Mouse (Mus musculus) stomach, embryonic 16.5 days (tissue): ENCODE results near the gene Olfr1176. TPM values are rescaled to one million over a fixed set of nuclear protein-coding genes. Genes with fewer than 3 reads are reported as not detected.

ENCODE experiments used
- ATAC-seq: fragments of 200-750 bp; cut with Nextera tagmentation; 2 replicates; pipeline ENCODE4 v1.8.0; 2017; ENCODE audit warnings: moderate number of reproducible peaks, moderate TSS enrichment; ENCODE audit not compliant: insufficient read depth, low FRiP score
- H3K27ac ChIP-seq: fragments of 300-500 bp; sonication (generic); 2 replicates; pipeline ENCODE4 v1.5.1; 2014; ENCODE audit warnings: low read length
- H3K27me3 ChIP-seq: fragments of 300-500 bp; sonication (generic); 2 replicates; pipeline ENCODE4 v1.6.1; 2014; ENCODE audit warnings: low read length, control low read depth, mixed read lengths; ENCODE audit not compliant: control insufficient read depth, insufficient read depth
- H3K36me3 ChIP-seq: fragments of 300-500 bp; sonication (generic); 2 replicates; pipeline ENCODE4 v1.6.1; 2014; ENCODE audit warnings: low read length; ENCODE audit not compliant: control insufficient read depth, insufficient read depth
- H3K4me1 ChIP-seq: fragments of 300-500 bp; sonication (generic); 2 replicates; pipeline ENCODE4 v1.6.1; 2014; ENCODE audit warnings: low read length, control low read depth, mixed read lengths; ENCODE audit not compliant: control insufficient read depth, insufficient read depth
- H3K4me2 ChIP-seq: fragments of 300-500 bp; sonication (generic); 2 replicates; pipeline ENCODE4 v1.6.1; 2014; ENCODE audit warnings: low read depth, low read length, mixed read lengths
- H3K4me3 ChIP-seq: fragments of 300-500 bp; sonication (generic); replicated peaks from 2 replicates; pipeline ENCODE4 v1.5.1; 2014; ENCODE audit warnings: mild to moderate bottlenecking, low read length
- H3K9ac ChIP-seq: fragments of 300-500 bp; sonication (generic); 2 replicates; pipeline ENCODE4 v1.6.1; 2014; ENCODE audit warnings: low read length
- H3K9me3 ChIP-seq: fragments of 300-500 bp; sonication (generic); replicated peaks from 2 replicates; pipeline ENCODE4 v1.6.1; 2016; ENCODE audit warnings: low read length, control low read depth; ENCODE audit not compliant: control insufficient read depth
- WGBS: fragments of 180-500 bp; shearing (Covaris S2); extraction: QIAGEN DNeasy Blood & Tissue Kit; methylation state at CpG from one replicate; pipeline ENCODE4 v1.1.7; 2014; 5-methylcytosine and 5-hydroxymethylcytosine counted together
- polyA plus RNA-seq: library from polyadenylated mRNA; unstranded; fragments of >200 nt; fragmentation: Nextera tagmentation; extraction: Ambion mirVana; gene quantifications from 2 replicates; pipeline ENCODE4 v1.2.1, GENCODE M21; 2015

Olfr1176 gene
- not detected in 2 replicates for polyA plus RNA-seq

GRCm38 (mm10) chr2:88336421-88336820 lies at the start of gene Olfr1176:
Gene Olfr1176, plus strand, starts transcription at chr2:88336721.
- 52% methylated on average over 1 of the region's 1 CpGs for WGBS
- no peak for ATAC-seq

GRCm38 (mm10) chr2:88315035-88315434 lies 21.5 kb upstream of the Olfr1176 start, which contains the start of gene Olfr1174-ps:
Gene Olfr1174-ps, minus strand, starts transcription at chr2:88315135.
- Histone ChIP-seq H3K27ac (no peak within 1 kb of the TSS), H3K9me3 (no peaks in the 10 kb centered on the region), H3K36me3 (no peaks in the 10 kb centered on the region), H3K9ac (no peak within 1 kb of the TSS), H3K4me1 (no peaks in the 10 kb centered on the region), H3K27me3 (no peaks in the 10 kb centered on the region), H3K4me2 (no peak within 1 kb of the TSS), H3K4me3 (no peak within 1 kb of the TSS)
- 90% methylated on average over 4 of the region's 4 CpGs for WGBS
- ATAC-seq, result no peak

More at GRCm38 (mm10) chr2:88336421-88336820, at the start of gene Olfr1176:
- Histone ChIP-seq H3K4me1 (no peaks in the 10 kb centered on the region), H3K9me3 (no peaks in the 10 kb centered on the region), H3K36me3 (no peaks in the 10 kb centered on the region), H3K27me3 (no peaks in the 10 kb centered on the region), H3K4me3 (no peak within 1 kb of the TSS), H3K9ac (no peak within 1 kb of the TSS), H3K27ac (no peak within 1 kb of the TSS), H3K4me2 (no peak within 1 kb of the TSS)

- H3K9me3 ChIP-seq, result no peaks in the 10 kb centered on the region
- H3K27ac ChIP-seq, result no peak within 1 kb of the TSS
- H3K4me1 ChIP-seq, result no peaks in the 10 kb centered on the region
- 77% methylated on average over 2 of the region's 2 CpGs for WGBS
- no peak within 1 kb of the TSS for H3K9ac ChIP-seq
- no peaks in the 10 kb centered on the region for H3K27me3 ChIP-seq
- H3K4me2 ChIP-seq, result no peak within 1 kb of the TSS
- ATAC-seq, result no peak
- no peaks in the 10 kb centered on the region for H3K36me3 ChIP-seq
- no peak within 1 kb of the TSS for H3K4me3 ChIP-seq
Observed at GRCm38 (mm10) chr2:88327115-88327514, 9.4 kb upstream of the Olfr1176 start, which contains the start of gene Olfr1175-ps. Gene Olfr1175-ps, minus strand, starts transcription at chr2:88327215.

GRCm38 (mm10) chr2:88346392-88346791 lies 9.9 kb downstream of the Olfr1176 start, which contains the start of gene Olfr1177-ps:
Gene Olfr1177-ps, minus strand, starts transcription at chr2:88346492.
- Histone ChIP-seq H3K9me3 (no peaks in the 10 kb centered on the region), H3K27me3 (no peaks in the 10 kb centered on the region), H3K4me3 (no peak within 1 kb of the TSS), H3K4me1 (no peaks in the 10 kb centered on the region), H3K9ac (no peak within 1 kb of the TSS), H3K4me2 (no peak within 1 kb of the TSS), H3K36me3 (no peaks in the 10 kb centered on the region), H3K27ac (no peak within 1 kb of the TSS)
- ATAC-seq, result no peak
- 73% methylated on average over 1 of the region's 1 CpGs for WGBS

- H3K9ac ChIP-seq, result no peak overlapping the region
- no peaks in the 10 kb centered on the region for H3K36me3 ChIP-seq
- WGBS, result 2% methylated on average over 2 of the region's 2 CpGs
Observed at GRCm38 (mm10) chr2:88356304-88356703, 19.8 kb downstream of the Olfr1176 start.

GRCm38 (mm10) chr2:88386762-88387161 lies 50.2 kb downstream of the Olfr1176 start, which contains the start of gene Olfr1178:
Gene Olfr1178, plus strand, starts transcription at chr2:88387062.
- Histone ChIP-seq H3K9ac (no peak within 1 kb of the TSS), H3K27me3 (no peaks in the 10 kb centered on the region), H3K36me3 (no peaks in the 10 kb centered on the region), H3K4me1 (no peaks in the 10 kb centered on the region), H3K9me3 (no peaks in the 10 kb centered on the region), H3K4me2 (no peak within 1 kb of the TSS), H3K4me3 (no peak within 1 kb of the TSS), H3K27ac (no peak within 1 kb of the TSS)
- WGBS, result 83% methylated on average over 1 of the region's 1 CpGs
- ATAC-seq, result no peak

More at GRCm38 (mm10) chr2:88356304-88356703, 19.8 kb downstream of the Olfr1176 start:
- Histone ChIP-seq H3K4me3 (no peak overlapping the region), H3K4me1 (no peaks in the 10 kb centered on the region), H3K27ac (no peak overlapping the region), H3K27me3 (no peaks in the 10 kb centered on the region), H3K4me2 (no peak overlapping the region), H3K9me3 (no peaks in the 10 kb centered on the region)
- ATAC-seq, result no peak

Other genes with a start within 250 kb of the Olfr1176 start
- gene Olfr1164, start 242.8 kb upstream of the Olfr1176 start, polyA plus RNA-seq, result not detected in 2 replicates
- gene Olfr1166, start 208.4 kb upstream of the Olfr1176 start, polyA plus RNA-seq, result not detected in 2 replicates
- not detected in 2 replicates for gene Olfr1167, start 181.5 kb upstream of the Olfr1176 start, polyA plus RNA-seq
- not detected in 2 replicates for gene Olfr1168, start 154.8 kb upstream of the Olfr1176 start, polyA plus RNA-seq
- gene Olfr1170, start 108.4 kb upstream of the Olfr1176 start, polyA plus RNA-seq, result not detected in 2 replicates
- not detected in 2 replicates for gene Olfr1173, start 56.8 kb upstream of the Olfr1176 start, polyA plus RNA-seq
- gene Olfr1174-ps, start 21.6 kb upstream of the Olfr1176 start, polyA plus RNA-seq, result not detected in 2 replicates
- gene Olfr1175-ps, start 9.5 kb upstream of the Olfr1176 start, polyA plus RNA-seq, result not detected in 2 replicates
- not detected in 2 replicates for gene Olfr1177-ps, start 9.8 kb downstream of the Olfr1176 start, polyA plus RNA-seq
- not detected in 2 replicates for gene Olfr1178, start 50.3 kb downstream of the Olfr1176 start, polyA plus RNA-seq
- not detected in 2 replicates for gene Olfr1179, start 69.7 kb downstream of the Olfr1176 start, polyA plus RNA-seq
- gene Olfr1180, start 82.4 kb downstream of the Olfr1176 start, polyA plus RNA-seq, result not detected in 2 replicates
- gene Olfr1181, start 89.5 kb downstream of the Olfr1176 start, polyA plus RNA-seq, result not detected in 2 replicates
- gene Gm13757, start 112.4 kb downstream of the Olfr1176 start, polyA plus RNA-seq, result not detected in 2 replicates
- not detected in 2 replicates for gene Olfr1183, start 118.1 kb downstream of the Olfr1176 start, polyA plus RNA-seq
- gene Olfr1184, start 146.9 kb downstream of the Olfr1176 start, polyA plus RNA-seq, result not detected in 2 replicates
- gene Olfr1185-ps1, start 156.6 kb downstream of the Olfr1176 start, polyA plus RNA-seq, result not detected in 2 replicates
- not detected in 2 replicates for gene Olfr1186, start 181.8 kb downstream of the Olfr1176 start, polyA plus RNA-seq
- gene Olfr1188, start 220.2 kb downstream of the Olfr1176 start, polyA plus RNA-seq, result not detected in 2 replicates
- not detected in 2 replicates for gene Olfr1189, start 249.7 kb downstream of the Olfr1176 start, polyA plus RNA-seq